Mouse (Mus musculus) G1E (cell line): ENCODE measurements around the gene Crip3. TPM values are rescaled to one million over a fixed set of nuclear protein-coding genes. Genes with fewer than 3 reads are reported as not detected.

Experiments used
- ATAC-seq: 2 replicates; pipeline ENCODE4 v1.8.0; 2016; ENCODE audit warnings: mild to moderate bottlenecking; ENCODE audit not compliant: insufficient number of reproducible peaks, poor library complexity, low FRiP score, severe bottlenecking; ENCODE audit errors: extremely low read depth
- DNase-seq: peaks from one replicate; pipeline ENCODE4 v3.0.0; 2012; ENCODE audit warnings: low spot score
- H3K27me3 ChIP-seq: 2 replicates; pipeline ENCODE4 v1.6.1; 2012; ENCODE audit warnings: mild to moderate bottlenecking, low read length, inconsistent platforms; ENCODE audit not compliant: insufficient read depth
- H3K36me3 ChIP-seq: replicated peaks from 2 replicates; pipeline ENCODE3; 2012; ENCODE audit warnings: mild to moderate bottlenecking, inconsistent platforms
- H3K4me1 ChIP-seq: 2 replicates; pipeline ENCODE4 v1.6.1; 2012; ENCODE audit warnings: low read depth, low read length, inconsistent platforms, mixed read lengths; ENCODE audit not compliant: insufficient read depth
- H3K4me3 ChIP-seq: 2 replicates; pipeline ENCODE4 v1.5.1; 2012; ENCODE audit warnings: low read depth, mild to moderate bottlenecking, inconsistent platforms, low read length, moderate library complexity, mixed read lengths
- H3K9me3 ChIP-seq: replicated peaks from 2 replicates; pipeline ENCODE4 v1.6.1; 2012; ENCODE audit warnings: inconsistent platforms
- CTCF ChIP-seq: IDR thresholded peaks from 2 replicates; pipeline ENCODE4 v1.5.1; 2012; ENCODE audit warnings: low read depth, low read length, inconsistent platforms, mixed read lengths
- GATA1 ChIP-seq: IDR thresholded peaks from 2 replicates; pipeline ENCODE4 v1.6.1; 2012; ENCODE audit warnings: borderline replicate concordance, low read length, inconsistent platforms, mixed read lengths
- GATA2 ChIP-seq: IDR thresholded peaks from 2 replicates; pipeline ENCODE4 v1.6.1; 2012; ENCODE audit warnings: low read depth, low read length, inconsistent platforms, borderline replicate concordance
- POLR2AphosphoS5 ChIP-seq: IDR thresholded peaks from 2 replicates; pipeline ENCODE4 v1.6.1; 2012; ENCODE audit warnings: low read depth, low read length, inconsistent platforms; ENCODE audit not compliant: insufficient replicate concordance
- TAL1 ChIP-seq: conservative IDR thresholded peaks from 2 replicates; pipeline ENCODE4 v1.6.1; 2012; ENCODE audit warnings: low read depth, low read length, inconsistent platforms, mixed read lengths
- polyA plus RNA-seq: library from polyadenylated mRNA; stranded (reverse); fragments of >175 nt; gene quantifications from 2 replicates; pipeline ENCODE4 v1.2.3, GENCODE M21; 2012
- total RNA-seq, 2 experiments: library from RNA; stranded (forward) in 1 of 2; stranded (reverse) in 1 of 2; fragments of 200-1000 nt in 1 of 2; fragments of >200 nt in 1 of 2; fragmentation: Nextera tagmentation in 1 of 2; gene quantifications; 2 replicates each; pipeline ENCODE4 v1.2.3; 2014 to 2017

The Crip3 gene
- total and polyA plus RNA-seq, 3 experiments, result not detected

- H3K27me3 ChIP-seq, result peaks cover 17% of the 10 kb centered on the region; the same call in 1 of the 2 replicates
- H3K4me3 ChIP-seq, result no peak within 1 kb of the TSS
- no peak for TF ChIP-seq GATA1
- no peak for TF ChIP-seq POLR2AphosphoS5
- TF ChIP-seq CTCF, result no peak
- TF ChIP-seq TAL1, result no peak
- TF ChIP-seq GATA2, result no peak
- H3K4me1 ChIP-seq, result peaks cover 2% of the 10 kb centered on the region
- H3K9me3 ChIP-seq, result no peaks in the 10 kb centered on the region
- ATAC-seq (no peak), DNase-seq (no peak)
- no peaks in the 10 kb centered on the region for H3K36me3 ChIP-seq
Measured at GRCm38 (mm10) chr17:46438298-46438873, 9.7 kb downstream of the Crip3 start, which contains the start of gene Slc22a7. Slc22a7 (minus strand) TSS chr17:46438457.

- Histone ChIP-seq H3K9me3 (no peaks in the 10 kb centered on the region), H3K4me3 (no peak overlapping the region), H3K36me3 (no peaks in the 10 kb centered on the region), H3K4me1 (no peaks in the 10 kb centered on the region), H3K27me3 (peaks cover 17% of the 10 kb centered on the region; the same call in 1 of the 2 replicates)
- no peak for TF ChIP-seq CTCF
- TF ChIP-seq TAL1, result no peak
- no peak for TF ChIP-seq GATA2
- no peak for TF ChIP-seq POLR2AphosphoS5
- TF ChIP-seq GATA1, result no peak
- DNase-seq, result no peak
- no peak for ATAC-seq
Measured at GRCm38 (mm10) chr17:46439176-46439575, 10.4 kb downstream of the Crip3 start.

- no peaks in the 10 kb centered on the region for H3K4me1 ChIP-seq
- H3K4me3 ChIP-seq, result no peak overlapping the region
- ATAC-seq (no peak), DNase-seq (no peak)
- no peaks in the 10 kb centered on the region for H3K36me3 ChIP-seq
- H3K27me3 ChIP-seq, result peaks cover 16% of the 10 kb centered on the region; the same call in 1 of the 2 replicates
- TF ChIP-seq GATA2 (no peak), CTCF (no peak), TAL1 (no peak), GATA1 (no peak), POLR2AphosphoS5 (no peak)
- H3K9me3 ChIP-seq, result no peaks in the 10 kb centered on the region
Measured at GRCm38 (mm10) chr17:46444839-46445579, 16.3 kb downstream of the Crip3 start.

- Histone ChIP-seq H3K4me3 (no peak overlapping the region), H3K27me3 (peaks cover 16% of the 10 kb centered on the region; the same call in 1 of the 2 replicates), H3K9me3 (no peaks in the 10 kb centered on the region), H3K4me1 (no peaks in the 10 kb centered on the region), H3K36me3 (no peaks in the 10 kb centered on the region)
- TF ChIP-seq GATA2, result no peak
- no peak for TF ChIP-seq CTCF
- no peak for TF ChIP-seq POLR2AphosphoS5
- no peak for TF ChIP-seq GATA1
- TF ChIP-seq TAL1, result no peak
- DNase-seq (no peak), ATAC-seq (no peak)
Measured at GRCm38 (mm10) chr17:46446264-46446663, 17.5 kb downstream of the Crip3 start.

GRCm38 (mm10) chr17:46452683-46453082, 24.0 kb downstream of the Crip3 start:
- H3K9me3 ChIP-seq, result no peaks in the 10 kb centered on the region
- no peak for ATAC-seq
- no peak for TF ChIP-seq POLR2AphosphoS5
- TF ChIP-seq GATA2, result no peak
- TF ChIP-seq CTCF, result no peak
- TF ChIP-seq GATA1, result no peak
- TF ChIP-seq TAL1, result no peak
- no peaks in the 10 kb centered on the region for H3K4me1 ChIP-seq
- no peak for DNase-seq
- peaks cover 35% of the 10 kb centered on the region for H3K27me3 ChIP-seq
- H3K4me3 ChIP-seq, result no peak overlapping the region
- no peaks in the 10 kb centered on the region for H3K36me3 ChIP-seq

GRCm38 (mm10) chr17:46453302-46453948, 24.7 kb downstream of the Crip3 start:
- no peak for TF ChIP-seq POLR2AphosphoS5
- TF ChIP-seq CTCF, result no peak
- no peak for TF ChIP-seq GATA2
- Histone ChIP-seq H3K36me3 (no peaks in the 10 kb centered on the region), H3K9me3 (no peaks in the 10 kb centered on the region), H3K27me3 (peaks cover 35% of the 10 kb centered on the region), H3K4me1 (no peaks in the 10 kb centered on the region), H3K4me3 (no peak overlapping the region)
- ATAC-seq (no peak), DNase-seq (no peak)
